Mouse (Mus musculus): ENCODE results near the gene Tbck. TPM values are rescaled to one million over a fixed set of nuclear protein-coding genes. Genes with fewer than 3 reads are reported as not detected.

Tbck gene
- polyA plus RNA-seq (2012; fragmentation: generic; extraction: Trizol) = 1 to 10 TPM in 1 of 2 experiments, under 1 TPM in 1; 0.25 to 3.9 TPM

GRCm38 (mm10) chr3:132683447-132684230 is at the start of gene Tbck:
Gene Tbck (plus strand): TSS chr3:132684144.

GRCm38 (mm10) chr3:132684231-132684928 is 436 bp downstream of the Tbck start, which contains the start of gene Aimp1:
Gene Aimp1 (minus strand): TSS chr3:132684370.

Other genes with a start within 250 kb of the Tbck start
- not detected for gene Gimd1, start 54.3 kb upstream of the Tbck start, polyA plus RNA-seq (2012; fragmentation: generic; extraction: Trizol)
- 10 to 100 TPM; 29.9 to 99.5 TPM for gene Aimp1, start 226 bp downstream of the Tbck start, polyA plus RNA-seq (2012; fragmentation: generic; extraction: Trizol)